Mouse (Mus musculus): ENCODE results near the gene Nradd. TPM values are rescaled to one million over a fixed set of nuclear protein-coding genes. Genes with fewer than 3 reads are reported as not detected.

Nradd gene
- 23.6 and 64.4 TPM in 2 replicates for polyA plus RNA-seq (2014; fragmentation: Nextera tagmentation; extraction: Ambion mirVana)

- Histone ChIP-seq H3K9ac (ENCODE audit: low read depth, low read length) (peak within 1 kb of the TSS; percentile 64), H3K9me3 (ENCODE audit: control insufficient read depth, low read length) (no peaks in the 10 kb centered on the region), H3K4me3 (ENCODE audit: low read length) (peak within 1 kb of the TSS; percentile 53), H3K4me2 (replicated peaks; ENCODE audit: low read depth, low read length) (peak within 1 kb of the TSS; percentile 98), H3K27ac (ENCODE audit: low read depth, low read length) (peak within 1 kb of the TSS; percentile 93), H3K36me3 (ENCODE audit: control insufficient read depth, insufficient read depth, low read length) (peaks cover 26% of the 10 kb centered on the region; the same call in 1 of the 2 replicates), H3K27me3 (ENCODE audit: control insufficient read depth, insufficient read depth, low read length) (no peaks in the 10 kb centered on the region), H3K4me1 (ENCODE audit: control insufficient read depth, insufficient read depth, low read length) (peaks cover 13% of the 10 kb centered on the region)
- under 1% methylated on average over 41 of the region's 41 CpGs for WGBS
- peak; percentile 94 for ATAC-seq (ENCODE audit: low FRiP score, low TSS enrichment)
Observed at GRCm38 (mm10) chr9:110624361-110625166, at the start of gene Nradd. TSS of gene Nradd (minus strand) at chr9:110624452.

- Histone ChIP-seq H3K27ac (ENCODE audit: low read depth, low read length) (peak overlapping the region; percentile 47; the same call in 1 of the 2 replicates), H3K36me3 (ENCODE audit: control insufficient read depth, insufficient read depth, low read length) (no peaks in the 10 kb centered on the region), H3K4me1 (ENCODE audit: control insufficient read depth, insufficient read depth, low read length) (peaks cover 19% of the 10 kb centered on the region), H3K27me3 (ENCODE audit: control insufficient read depth, insufficient read depth, low read length) (no peaks in the 10 kb centered on the region), H3K4me2 (replicated peaks; ENCODE audit: low read depth, low read length) (no peak overlapping the region; the same call in 1 of the 2 replicates), H3K4me3 (ENCODE audit: low read length) (no peak overlapping the region), H3K9ac (ENCODE audit: low read depth, low read length) (no peak overlapping the region), H3K9me3 (ENCODE audit: control insufficient read depth, low read length) (no peaks in the 10 kb centered on the region)
- 66% methylated on average over 10 of the region's 10 CpGs for WGBS
- ATAC-seq (ENCODE audit: low FRiP score, low TSS enrichment): no peak
Observed at GRCm38 (mm10) chr9:110673107-110673752, 49.0 kb upstream of the Nradd start.

GRCm38 (mm10) chr9:110672462-110673106 is 48.3 kb upstream of the Nradd start:
- H3K27ac ChIP-seq (ENCODE audit: low read depth, low read length): peak overlapping the region; percentile 47; the same call in 1 of the 2 replicates
- peak; percentile 51; the same call in 1 of the 2 replicates for ATAC-seq (ENCODE audit: low FRiP score, low TSS enrichment)
- peaks cover 18% of the 10 kb centered on the region for H3K4me1 ChIP-seq (ENCODE audit: control insufficient read depth, insufficient read depth, low read length)
- H3K36me3 ChIP-seq (ENCODE audit: control insufficient read depth, insufficient read depth, low read length): no peaks in the 10 kb centered on the region
- no peak overlapping the region for H3K4me3 ChIP-seq (ENCODE audit: low read length)
- no peak overlapping the region for H3K9ac ChIP-seq (ENCODE audit: low read depth, low read length)
- no peaks in the 10 kb centered on the region for H3K9me3 ChIP-seq (ENCODE audit: control insufficient read depth, low read length)
- H3K4me2 ChIP-seq (replicated peaks; ENCODE audit: low read depth, low read length): no peak overlapping the region; the same call in 1 of the 2 replicates
- H3K27me3 ChIP-seq (ENCODE audit: control insufficient read depth, insufficient read depth, low read length): no peaks in the 10 kb centered on the region
- 65% methylated on average over 7 of the region's 7 CpGs for WGBS

- Histone ChIP-seq H3K4me2 (replicated peaks; ENCODE audit: low read depth, low read length) (no peak overlapping the region), H3K9ac (ENCODE audit: low read depth, low read length) (no peak overlapping the region), H3K4me3 (ENCODE audit: low read length) (no peak overlapping the region), H3K4me1 (ENCODE audit: control insufficient read depth, insufficient read depth, low read length) (peaks cover 27% of the 10 kb centered on the region), H3K27ac (ENCODE audit: low read depth, low read length) (no peak overlapping the region), H3K36me3 (ENCODE audit: control insufficient read depth, insufficient read depth, low read length) (no peaks in the 10 kb centered on the region), H3K27me3 (ENCODE audit: control insufficient read depth, insufficient read depth, low read length) (no peaks in the 10 kb centered on the region), H3K9me3 (ENCODE audit: control insufficient read depth, low read length) (no peaks in the 10 kb centered on the region)
- no peak for ATAC-seq (ENCODE audit: low FRiP score, low TSS enrichment)
- 80% methylated on average over 5 of the region's 5 CpGs for WGBS
Observed at GRCm38 (mm10) chr9:110669785-110670184, 45.5 kb upstream of the Nradd start.

GRCm38 (mm10) chr9:110668601-110669293 is 44.5 kb upstream of the Nradd start:
- Histone ChIP-seq H3K27ac (ENCODE audit: low read depth, low read length) (no peak overlapping the region), H3K4me3 (ENCODE audit: low read length) (no peak overlapping the region), H3K4me1 (ENCODE audit: control insufficient read depth, insufficient read depth, low read length) (peaks cover 26% of the 10 kb centered on the region), H3K36me3 (ENCODE audit: control insufficient read depth, insufficient read depth, low read length) (no peaks in the 10 kb centered on the region), H3K27me3 (ENCODE audit: control insufficient read depth, insufficient read depth, low read length) (no peaks in the 10 kb centered on the region), H3K4me2 (replicated peaks; ENCODE audit: low read depth, low read length) (no peak overlapping the region), H3K9ac (ENCODE audit: low read depth, low read length) (no peak overlapping the region), H3K9me3 (ENCODE audit: control insufficient read depth, low read length) (no peaks in the 10 kb centered on the region)
- 88% methylated on average over 6 of the region's 6 CpGs for WGBS
- no peak for ATAC-seq (ENCODE audit: low FRiP score, low TSS enrichment)

GRCm38 (mm10) chr9:110667219-110667836 is 43.1 kb upstream of the Nradd start:
- no peak for ATAC-seq (ENCODE audit: low FRiP score, low TSS enrichment)
- Histone ChIP-seq H3K36me3 (ENCODE audit: control insufficient read depth, insufficient read depth, low read length) (no peaks in the 10 kb centered on the region; the same call in 1 of the 2 replicates), H3K9ac (ENCODE audit: low read depth, low read length) (no peak overlapping the region), H3K4me1 (ENCODE audit: control insufficient read depth, insufficient read depth, low read length) (peaks cover 16% of the 10 kb centered on the region), H3K27ac (ENCODE audit: low read depth, low read length) (no peak overlapping the region), H3K4me2 (replicated peaks; ENCODE audit: low read depth, low read length) (no peak overlapping the region), H3K9me3 (ENCODE audit: control insufficient read depth, low read length) (no peaks in the 10 kb centered on the region), H3K27me3 (ENCODE audit: control insufficient read depth, insufficient read depth, low read length) (no peaks in the 10 kb centered on the region), H3K4me3 (ENCODE audit: low read length) (no peak overlapping the region)
- WGBS: 38% methylated on average over 4 of the region's 4 CpGs

- peak; percentile 56; the same call in 1 of the 2 replicates for ATAC-seq (ENCODE audit: low FRiP score, low TSS enrichment)
- WGBS: 34% methylated on average over 8 of the region's 8 CpGs
- Histone ChIP-seq H3K4me2 (replicated peaks; ENCODE audit: low read depth, low read length) (no peak overlapping the region), H3K4me3 (ENCODE audit: low read length) (no peak overlapping the region), H3K27me3 (ENCODE audit: control insufficient read depth, insufficient read depth, low read length) (no peaks in the 10 kb centered on the region), H3K9me3 (ENCODE audit: control insufficient read depth, low read length) (no peaks in the 10 kb centered on the region), H3K4me1 (ENCODE audit: control insufficient read depth, insufficient read depth, low read length) (peaks cover 16% of the 10 kb centered on the region), H3K27ac (ENCODE audit: low read depth, low read length) (peak overlapping the region; percentile 17; the same call in 1 of the 2 replicates), H3K36me3 (ENCODE audit: control insufficient read depth, insufficient read depth, low read length) (no peaks in the 10 kb centered on the region; the same call in 1 of the 2 replicates), H3K9ac (ENCODE audit: low read depth, low read length) (no peak overlapping the region)
Observed at GRCm38 (mm10) chr9:110666374-110666773, 42.1 kb upstream of the Nradd start.

- WGBS: 13% methylated on average over 4 of the region's 4 CpGs
- no peaks in the 10 kb centered on the region for H3K9me3 ChIP-seq (ENCODE audit: control insufficient read depth, low read length)
- no peaks in the 10 kb centered on the region for H3K27me3 ChIP-seq (ENCODE audit: control insufficient read depth, insufficient read depth, low read length)
- no peak overlapping the region for H3K9ac ChIP-seq (ENCODE audit: low read depth, low read length)
- H3K4me1 ChIP-seq (ENCODE audit: control insufficient read depth, insufficient read depth, low read length): peaks cover 16% of the 10 kb centered on the region
- H3K4me3 ChIP-seq (ENCODE audit: low read length): no peak overlapping the region
- peak overlapping the region; percentile 17; the same call in 1 of the 2 replicates for H3K27ac ChIP-seq (ENCODE audit: low read depth, low read length)
- ATAC-seq (ENCODE audit: low FRiP score, low TSS enrichment): peak; percentile 51; the same call in 1 of the 2 replicates
- H3K36me3 ChIP-seq (ENCODE audit: control insufficient read depth, insufficient read depth, low read length): no peaks in the 10 kb centered on the region; the same call in 1 of the 2 replicates
- H3K4me2 ChIP-seq (replicated peaks; ENCODE audit: low read depth, low read length): no peak overlapping the region
Observed at GRCm38 (mm10) chr9:110665912-110666311, 41.7 kb upstream of the Nradd start.
